Mouse (Mus musculus) hindbrain, embryonic 14.5 days (tissue): ENCODE measurements around the gene Rpl9. TPM values are rescaled to one million over a fixed set of nuclear protein-coding genes. Genes with fewer than 3 reads are reported as not detected.
A peak's percentile ranks its signal among the peaks of the same experiment; 100 is the strongest.

Experiments used
- ATAC-seq: fragments of 200-750 bp; cut with Nextera tagmentation; 2 replicates; pipeline ENCODE4 v1.8.0; 2017; ENCODE audit warnings: moderate number of reproducible peaks, mild to moderate bottlenecking, moderate TSS enrichment, moderate library complexity; ENCODE audit not compliant: low FRiP score
- DNase-seq: peaks from one replicate; pipeline ENCODE4 v3.0.0-alpha.2; 2015; ENCODE audit warnings: low spot score
- H3K27ac ChIP-seq: fragments of 300-500 bp; sonication (generic); 2 replicates; pipeline ENCODE4 v1.5.1; 2014; ENCODE audit warnings: mild to moderate bottlenecking, moderate library complexity
- H3K27me3 ChIP-seq: fragments of 300-500 bp; sonication (generic); 2 replicates; pipeline ENCODE4 v1.6.1; 2014; ENCODE audit warnings: mild to moderate bottlenecking, low read length, mixed read lengths; ENCODE audit not compliant: control insufficient read depth, insufficient read depth
- H3K36me3 ChIP-seq: fragments of 300-500 bp; sonication (generic); replicated peaks from 2 replicates; pipeline ENCODE4 v1.6.1; 2014; ENCODE audit not compliant: control insufficient read depth, insufficient read depth
- H3K4me1 ChIP-seq: fragments of 300-500 bp; sonication (generic); replicated peaks from 2 replicates; pipeline ENCODE4 v1.6.1; 2014; ENCODE audit warnings: antibody characterized with exemption, low read length, mixed read lengths; ENCODE audit not compliant: control insufficient read depth, insufficient read depth
- H3K4me2 ChIP-seq: fragments of 300-500 bp; sonication (generic); replicated peaks from 2 replicates; pipeline ENCODE4 v1.6.1; 2014; ENCODE audit warnings: mild to moderate bottlenecking, moderate library complexity
- H3K4me3 ChIP-seq: fragments of 300-500 bp; sonication (generic); replicated peaks from 2 replicates; pipeline ENCODE4 v1.5.1; 2014; ENCODE audit warnings: mild to moderate bottlenecking, low read length
- H3K9ac ChIP-seq: fragments of 300-500 bp; sonication (generic); 2 replicates; pipeline ENCODE4 v1.6.1; 2014
- H3K9me3 ChIP-seq: fragments of 300-500 bp; sonication (generic); 2 replicates; pipeline ENCODE4 v1.6.1; 2016; ENCODE audit warnings: low read length; ENCODE audit not compliant: control insufficient read depth
- WGBS: fragments of 180-500 bp; shearing (Covaris S2); extraction: QIAGEN DNeasy Blood & Tissue Kit; methylation state at CpG from one replicate; pipeline ENCODE4 v1.1.7; 2014; 5-methylcytosine and 5-hydroxymethylcytosine counted together
- polyA plus RNA-seq: library from polyadenylated mRNA; unstranded; fragments of >200 nt; fragmentation: Nextera tagmentation; extraction: Ambion mirVana; gene quantifications from 2 replicates; pipeline ENCODE4 v1.2.1, GENCODE M21; 2014

Gene Rpl9
- polyA plus RNA-seq: 592 and 691 TPM in 2 replicates

- peaks cover 27% of the 10 kb centered on the region for H3K4me1 ChIP-seq
- DNase-seq: peak; percentile 99
- no peaks in the 10 kb centered on the region for H3K27me3 ChIP-seq
- H3K4me2 ChIP-seq: peak within 1 kb of the TSS; percentile 92
- H3K36me3 ChIP-seq: peaks cover 45% of the 10 kb centered on the region
- H3K9me3 ChIP-seq: no peaks in the 10 kb centered on the region
- peak; percentile 97 for ATAC-seq
- peak within 1 kb of the TSS; percentile 95 for H3K27ac ChIP-seq
- peak within 1 kb of the TSS; percentile 100 for H3K9ac ChIP-seq
- H3K4me3 ChIP-seq: peak within 1 kb of the TSS; percentile 98
- under 1% methylated on average over 83 of the region's 83 CpGs for WGBS
Measured at GRCm38 (mm10) chr5:65390648-65391644, at the start of gene Rpl9, which contains the start of gene Lias. Gene Rpl9 (minus strand): TSS chr5:65391444. Gene Lias (plus strand): TSS chr5:65391497.

GRCm38 (mm10) chr5:65438041-65438440, 46.8 kb upstream of the Rpl9 start:
- no peak overlapping the region for H3K4me2 ChIP-seq
- H3K9me3 ChIP-seq: no peaks in the 10 kb centered on the region
- no peak overlapping the region for H3K4me3 ChIP-seq
- H3K4me1 ChIP-seq: peaks cover 11% of the 10 kb centered on the region
- DNase-seq (no peak), ATAC-seq (no peak)
- no peaks in the 10 kb centered on the region for H3K27me3 ChIP-seq
- H3K36me3 ChIP-seq: no peaks in the 10 kb centered on the region; the same call in 1 of the 2 replicates
- H3K9ac ChIP-seq: no peak overlapping the region
- H3K27ac ChIP-seq: no peak overlapping the region

- Histone ChIP-seq H3K9ac (peak within 1 kb of the TSS; percentile 75), H3K4me1 (peaks cover 16% of the 10 kb centered on the region), H3K4me2 (peak within 1 kb of the TSS; percentile 67), H3K27ac (peak within 1 kb of the TSS; percentile 76), H3K4me3 (peak within 1 kb of the TSS; percentile 77), H3K9me3 (no peaks in the 10 kb centered on the region), H3K36me3 (no peaks in the 10 kb centered on the region), H3K27me3 (no peaks in the 10 kb centered on the region)
- DNase-seq (peak; percentile 94), ATAC-seq (peak; percentile 96)
- WGBS: under 1% methylated on average over 51 of the region's 51 CpGs
Measured at GRCm38 (mm10) chr5:65435806-65436561, 44.7 kb upstream of the Rpl9 start, which contains the start of gene Ugdh. Gene Ugdh (minus strand): TSS chr5:65435949.

GRCm38 (mm10) chr5:65435363-65435805, 44.1 kb upstream of the Rpl9 start:
- WGBS: 0% methylated on average over 39 of the region's 47 CpGs
- Histone ChIP-seq H3K9ac (peak overlapping the region; percentile 75), H3K9me3 (no peaks in the 10 kb centered on the region), H3K4me1 (peaks cover 16% of the 10 kb centered on the region), H3K4me3 (peak overlapping the region; percentile 77), H3K36me3 (0 out of 2 replicates have a peak, but pooled peaks cover 2% of the 10 kb centered on the region), H3K27ac (peak overlapping the region; percentile 76), H3K4me2 (peak overlapping the region; percentile 67), H3K27me3 (no peaks in the 10 kb centered on the region)
- DNase-seq (no peak), ATAC-seq (no peak; the same call in 1 of the 2 replicates)

- Histone ChIP-seq H3K9ac (peak overlapping the region; percentile 75), H3K27ac (peak overlapping the region; percentile 76), H3K4me3 (peak overlapping the region; percentile 77), H3K9me3 (no peaks in the 10 kb centered on the region), H3K4me1 (peaks cover 16% of the 10 kb centered on the region), H3K27me3 (no peaks in the 10 kb centered on the region), H3K4me2 (peak overlapping the region; percentile 67), H3K36me3 (0 out of 2 replicates have a peak, but pooled peaks cover 3% of the 10 kb centered on the region)
- 4% methylated on average over 15 of the region's 15 CpGs for WGBS
- DNase-seq (peak; percentile 52), ATAC-seq (no peak)
Measured at GRCm38 (mm10) chr5:65434471-65435362, 43.5 kb upstream of the Rpl9 start.

GRCm38 (mm10) chr5:65429441-65429840, 38.2 kb upstream of the Rpl9 start:
- 88% methylated on average over 5 of the region's 5 CpGs for WGBS
- no peak overlapping the region for H3K9ac ChIP-seq
- H3K4me2 ChIP-seq: no peak overlapping the region
- H3K9me3 ChIP-seq: no peaks in the 10 kb centered on the region
- DNase-seq (no peak), ATAC-seq (no peak)
- no peaks in the 10 kb centered on the region for H3K27me3 ChIP-seq
- peaks cover 16% of the 10 kb centered on the region for H3K4me1 ChIP-seq
- no peak overlapping the region for H3K27ac ChIP-seq
- peaks cover 31% of the 10 kb centered on the region for H3K36me3 ChIP-seq
- no peak overlapping the region for H3K4me3 ChIP-seq

- 53% methylated on average over 4 of the region's 4 CpGs for whole genome bisulfite sequencing
- no peak overlapping the region for H3K4me3 ChIP-seq
- no peak overlapping the region for H3K27ac ChIP-seq
- H3K4me2 ChIP-seq: no peak overlapping the region
- no peak for DNase-seq
- H3K36me3 ChIP-seq: peaks cover 42% of the 10 kb centered on the region
- H3K9ac ChIP-seq: no peak overlapping the region
- H3K9me3 ChIP-seq: no peaks in the 10 kb centered on the region
- ATAC-seq: no peak
- H3K27me3 ChIP-seq: no peaks in the 10 kb centered on the region
- H3K4me1 ChIP-seq: peaks cover 7% of the 10 kb centered on the region; the same call in 1 of the 2 replicates
Measured at GRCm38 (mm10) chr5:65428321-65428720, 37.1 kb upstream of the Rpl9 start.

GRCm38 (mm10) chr5:65425251-65425650, 34.0 kb upstream of the Rpl9 start:
- DNase-seq: no peak
- 88% methylated on average over 5 of the region's 5 CpGs for WGBS
- peaks cover 68% of the 10 kb centered on the region for H3K36me3 ChIP-seq

More at GRCm38 (mm10) chr5:65425251-65425650, 34.0 kb upstream of the Rpl9 start:
- no peak for ATAC-seq
- Histone ChIP-seq H3K4me1 (no peaks in the 10 kb centered on the region), H3K9me3 (no peaks in the 10 kb centered on the region), H3K4me3 (no peak overlapping the region), H3K9ac (no peak overlapping the region), H3K27me3 (no peaks in the 10 kb centered on the region), H3K4me2 (no peak overlapping the region), H3K27ac (no peak overlapping the region)
